Comparison of ENCODE assay signal across 33 mouse cellular contexts in the genomic region with DNA sequence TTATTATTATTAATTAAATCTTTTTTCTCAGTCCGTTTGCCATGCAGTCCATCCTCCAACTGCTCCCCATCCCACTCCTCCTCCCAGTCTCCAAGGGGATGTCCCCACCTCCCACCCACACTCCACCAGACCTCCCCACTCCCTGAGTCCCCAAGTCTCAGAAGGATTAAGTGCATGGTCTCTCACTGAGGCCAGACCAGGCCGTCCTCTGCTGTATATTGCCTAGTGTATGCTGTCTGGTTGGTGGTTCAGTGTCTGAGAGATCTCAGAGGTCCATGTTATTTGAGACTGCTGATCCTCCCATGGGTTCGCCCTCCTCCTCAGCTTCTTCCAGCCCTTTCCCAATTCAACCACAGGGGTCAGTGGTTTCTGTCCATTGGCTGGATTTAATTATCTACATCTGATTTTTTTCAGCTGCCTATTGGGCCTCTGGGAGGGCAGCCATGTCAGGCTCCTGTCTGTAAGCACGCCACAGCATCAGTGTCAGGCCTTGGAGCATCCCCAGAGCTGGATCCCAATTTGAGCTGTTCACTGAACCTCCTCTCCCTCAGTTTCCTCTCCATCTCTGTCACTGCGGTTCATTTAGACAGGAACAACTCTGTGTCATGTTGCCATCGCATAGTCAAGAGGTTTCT. TPM values are rescaled to one million over a fixed set of nuclear protein-coding genes. Genes with fewer than 3 reads are reported as not detected.
DNase-seq lines count a peak whose midpoint lies in the region; ATAC-seq and TF ChIP-seq lines count a peak whose summit lies in the region.
"Had no signal": no experiment of that assay in that cellular context is flagged by ENCODE, and none has a peak within 500 bp of the region (broad histone marks: within the 10 kb centered on the region; RNA-seq: fewer than 3 reads in every experiment).

No protein-coding gene starts in this region.

- TF ChIP-seq CTCF in hindbrain, postnatal 0 days (IDR thresholded peaks at IDR 0.05; ENCODE audit: low read depth) = no peak

- H3K27ac ChIP-seq in hindbrain, embryonic 12.5 days = no peak overlapping the region
- no peak overlapping the region for H3K27ac ChIP-seq in hindbrain, postnatal 0 days
- no peak overlapping the region for H3K27ac ChIP-seq in midbrain, embryonic 11.5 days (ENCODE audit: low read depth, low read length)
- no peak overlapping the region for H3K27ac ChIP-seq in midbrain, embryonic 16.5 days (ENCODE audit: low read length)
- H3K27ac ChIP-seq in embryonic facial prominence, embryonic 12.5 days = no peak overlapping the region
- H3K27ac ChIP-seq: embryonic facial prominence, embryonic 13.5 days; forebrain, embryonic 15.5 days; liver, embryonic 13.5 days; midbrain, embryonic 13.5 days; neural tube, embryonic 13.5 days had no signal

- 0 out of 2 replicates have a peak, but pooled peaks have one; percentile 11 for ATAC-seq in hindbrain, embryonic 12.5 days (ENCODE audit: low FRiP score)
- ATAC-seq in hindbrain, postnatal 0 days = no peak
- peak; percentile 61 for ATAC-seq in midbrain, embryonic 11.5 days (ENCODE audit: low FRiP score)
- no peak for ATAC-seq in midbrain, embryonic 16.5 days
- 0 out of 2 replicates have a peak, but pooled peaks have one; percentile 41 for ATAC-seq in embryonic facial prominence, embryonic 12.5 days (ENCODE audit: insufficient number of reproducible peaks, insufficient read depth, low FRiP score, low TSS enrichment)
- ATAC-seq: CD4-positive, CD25-positive, alpha-beta regulatory T cell, adult 4 months; forebrain, embryonic 15.5 days; intestine, postnatal 0 days; midbrain, embryonic 13.5 days; Patski had no signal

- no peaks in the 10 kb centered on the region for H3K4me1 ChIP-seq in hindbrain, embryonic 12.5 days
- H3K4me1 ChIP-seq in hindbrain, postnatal 0 days (ENCODE audit: insufficient read depth, low read length) = no peaks in the 10 kb centered on the region
- H3K4me1 ChIP-seq in midbrain, embryonic 11.5 days (ENCODE audit: control insufficient read depth, insufficient read depth, low read length) = no peaks in the 10 kb centered on the region
- no peaks in the 10 kb centered on the region for H3K4me1 ChIP-seq in midbrain, embryonic 16.5 days (ENCODE audit: control insufficient read depth, insufficient read depth, low read length)
- no peaks in the 10 kb centered on the region for H3K4me1 ChIP-seq in embryonic facial prominence, embryonic 12.5 days
- H3K4me1 ChIP-seq: embryonic facial prominence, embryonic 13.5 days; forebrain, embryonic 15.5 days; liver, embryonic 13.5 days; midbrain, embryonic 13.5 days; neural tube, embryonic 13.5 days had no signal

- 62% methylated on average over 6 of the region's 6 CpGs for WGBS in hindbrain, embryonic 12.5 days
- WGBS in hindbrain, postnatal 0 days = 87% methylated on average over 6 of the region's 6 CpGs
- WGBS in midbrain, embryonic 11.5 days = 77% methylated on average over 6 of the region's 6 CpGs
- 81% methylated on average over 6 of the region's 6 CpGs for WGBS in midbrain, embryonic 16.5 days
- WGBS in embryonic facial prominence, embryonic 12.5 days = 50% methylated on average over 6 of the region's 6 CpGs

- no peak overlapping the region for H3K9ac ChIP-seq in hindbrain, embryonic 12.5 days
- no peak overlapping the region for H3K9ac ChIP-seq in hindbrain, postnatal 0 days (replicated peaks; ENCODE audit: low read length)
- H3K9ac ChIP-seq in midbrain, embryonic 11.5 days (ENCODE audit: low read length) = no peak overlapping the region
- no peak overlapping the region for H3K9ac ChIP-seq in midbrain, embryonic 16.5 days (ENCODE audit: low read depth, low read length)
- no peak overlapping the region for H3K9ac ChIP-seq in embryonic facial prominence, embryonic 12.5 days
- H3K9ac ChIP-seq: embryonic facial prominence, embryonic 13.5 days; forebrain, embryonic 15.5 days; heart, embryonic 12.5 days; liver, embryonic 13.5 days; midbrain, embryonic 13.5 days; neural tube, embryonic 13.5 days had no signal

- no peak overlapping the region for H3K4me3 ChIP-seq in hindbrain, embryonic 12.5 days
- H3K4me3 ChIP-seq in hindbrain, postnatal 0 days (ENCODE audit: low read length) = no peak overlapping the region
- no peak overlapping the region for H3K4me3 ChIP-seq in midbrain, embryonic 11.5 days (ENCODE audit: low read depth, low read length)
- H3K4me3 ChIP-seq in midbrain, embryonic 16.5 days (ENCODE audit: low read depth, low read length) = no peak overlapping the region
- H3K4me3 ChIP-seq in embryonic facial prominence, embryonic 12.5 days = no peak overlapping the region
- H3K4me3 ChIP-seq: embryonic facial prominence, embryonic 13.5 days; erythroblast, embryonic 14.5 days; forebrain, embryonic 15.5 days; heart, embryonic 12.5 days; liver, embryonic 13.5 days; midbrain, embryonic 13.5 days; neural tube, embryonic 13.5 days had no signal

- no peak overlapping the region for H3K4me2 ChIP-seq in hindbrain, embryonic 12.5 days (replicated peaks)
- H3K4me2 ChIP-seq in hindbrain, postnatal 0 days (ENCODE audit: low read depth, low read length) = no peak overlapping the region
- no peak overlapping the region for H3K4me2 ChIP-seq in midbrain, embryonic 11.5 days
- H3K4me2 ChIP-seq in midbrain, embryonic 16.5 days (ENCODE audit: low read length) = no peak overlapping the region
- no peak overlapping the region for H3K4me2 ChIP-seq in embryonic facial prominence, embryonic 12.5 days (replicated peaks)
- H3K4me2 ChIP-seq: embryonic facial prominence, embryonic 13.5 days; forebrain, embryonic 15.5 days; heart, embryonic 12.5 days; liver, embryonic 13.5 days; midbrain, embryonic 13.5 days; neural tube, embryonic 13.5 days had no signal

- H3K36me3 ChIP-seq in hindbrain, embryonic 12.5 days = no peaks in the 10 kb centered on the region
- no peaks in the 10 kb centered on the region for H3K36me3 ChIP-seq in hindbrain, postnatal 0 days (ENCODE audit: insufficient read depth, low read length)
- no peaks in the 10 kb centered on the region for H3K36me3 ChIP-seq in midbrain, embryonic 11.5 days (ENCODE audit: control insufficient read depth, insufficient read depth, low read length)
- H3K36me3 ChIP-seq in midbrain, embryonic 16.5 days (ENCODE audit: control insufficient read depth, insufficient read depth, low read length) = no peaks in the 10 kb centered on the region
- H3K36me3 ChIP-seq in embryonic facial prominence, embryonic 12.5 days = no peaks in the 10 kb centered on the region
- H3K36me3 ChIP-seq: embryonic facial prominence, embryonic 13.5 days; forebrain, embryonic 15.5 days; heart, embryonic 12.5 days; liver, embryonic 13.5 days; midbrain, embryonic 13.5 days; neural tube, embryonic 13.5 days had no signal

- H3K27me3 ChIP-seq in hindbrain, embryonic 12.5 days = no peaks in the 10 kb centered on the region
- no peaks in the 10 kb centered on the region for H3K27me3 ChIP-seq in hindbrain, postnatal 0 days (ENCODE audit: insufficient read depth, low read length)
- no peaks in the 10 kb centered on the region for H3K27me3 ChIP-seq in midbrain, embryonic 11.5 days (ENCODE audit: control insufficient read depth, insufficient read depth, low read length)
- no peaks in the 10 kb centered on the region for H3K27me3 ChIP-seq in midbrain, embryonic 16.5 days (ENCODE audit: control insufficient read depth, insufficient read depth, low read depth, low read length)
- no peaks in the 10 kb centered on the region for H3K27me3 ChIP-seq in embryonic facial prominence, embryonic 12.5 days
- H3K27me3 ChIP-seq: embryonic facial prominence, embryonic 13.5 days; forebrain, embryonic 15.5 days; heart, embryonic 12.5 days; liver, embryonic 13.5 days; midbrain, embryonic 13.5 days; neural tube, embryonic 13.5 days; Patski had no signal

- H3K9me3 ChIP-seq in hindbrain, embryonic 12.5 days (replicated peaks) = no peaks in the 10 kb centered on the region
- H3K9me3 ChIP-seq in hindbrain, postnatal 0 days (ENCODE audit: low read length) = no peaks in the 10 kb centered on the region
- H3K9me3 ChIP-seq in midbrain, embryonic 11.5 days (ENCODE audit: control insufficient read depth, low read length) = no peaks in the 10 kb centered on the region
- H3K9me3 ChIP-seq in midbrain, embryonic 16.5 days (replicated peaks; ENCODE audit: control insufficient read depth, low read length, poor library complexity, severe bottlenecking) = no peaks in the 10 kb centered on the region
- H3K9me3 ChIP-seq in embryonic facial prominence, embryonic 12.5 days = no peaks in the 10 kb centered on the region
- H3K9me3 ChIP-seq: embryonic facial prominence, embryonic 13.5 days; forebrain, embryonic 15.5 days; heart, embryonic 12.5 days; liver, embryonic 13.5 days; midbrain, embryonic 13.5 days; neural tube, embryonic 13.5 days had no signal

- peak; percentile 13 for DNase-seq in embryo, embryonic 10 days (ENCODE audit: low spot score)
- DNase-seq in embryo, embryonic 9.5 days (ENCODE audit: extremely low spot score) = no peak
- no peak for DNase-seq in hindbrain, postnatal 0 days (ENCODE audit: low spot score)
- DNase-seq in midbrain, embryonic 11.5 days (ENCODE audit: low spot score, missing footprints) = no peak
- no peak for DNase-seq in cerebellum, adult 18-20 months
- DNase-seq: adrenal gland, postnatal 36 days; cerebellum, postnatal 14 days; gastrocnemius, postnatal 10 days; heart, postnatal 10 days; kidney, postnatal 36 days; liver, embryonic 13.5 days; lung, adult 2 months; lung, postnatal 14 days; thymus, postnatal 25 days had no signal

RNA-seq across cellular contexts. Expression of gene Speer4f1, which starts 20.8 kb away (rescaled TPM):
- not detected in 2 replicates for polyA plus RNA-seq in hindbrain, embryonic 12.5 days (2016; fragmentation: Nextera tagmentation; extraction: Ambion mirVana)
- not detected in 2 replicates for total RNA-seq in hindbrain, postnatal 0 days (2014; rRNA removed)
- polyA plus RNA-seq in hindbrain, postnatal 0 days (2015; fragmentation: Nextera tagmentation; extraction: Ambion mirVana) = not detected in 2 replicates
- 0.11 TPM in 1 of 2 replicates, not detected in the other for polyA plus RNA-seq in midbrain, embryonic 11.5 days (2014; fragmentation: Nextera tagmentation; extraction: Ambion mirVana)
- not detected in 2 replicates for polyA plus RNA-seq in midbrain, embryonic 16.5 days (2015; fragmentation: Nextera tagmentation; extraction: Ambion mirVana)
- polyA plus RNA-seq in embryonic facial prominence, embryonic 12.5 days (2016; fragmentation: Nextera tagmentation; extraction: Ambion mirVana) = not detected in 2 replicates
- total RNA-seq: adrenal gland, adult 18-20 months; adrenal gland, postnatal 36 days; gastrocnemius, postnatal 10 days; granulocyte monocyte progenitor cell, adult 5-6 weeks; heart, postnatal 10 days; left cerebral cortex, postnatal 14 days; megakaryocyte progenitor cell, adult 5-6 weeks had no signal
- polyA plus RNA-seq: CD4-positive, CD25-positive, alpha-beta regulatory T cell, adult 4 months; embryonic facial prominence, embryonic 13.5 days; erythroblast, embryonic 14.5 days; forebrain, embryonic 15.5 days; heart, embryonic 12.5 days; intestine, postnatal 0 days; limb, embryonic 14.5 days; liver, embryonic 13.5 days; midbrain, embryonic 13.5 days; neural tube, embryonic 13.5 days; Patski; spleen, adult 2 months; stomach, embryonic 14.5 days had no signal

Comparison
In these comparisons a context has a peak if more than half of its experiments do, and no peak if none do; other contexts are left out.
1. ATAC-seq: peak in hindbrain, embryonic 12.5 days (single experiment), midbrain, embryonic 11.5 days (single experiment) and embryonic facial prominence, embryonic 12.5 days (single experiment); none in hindbrain, postnatal 0 days (single experiment) and midbrain, embryonic 16.5 days (single experiment).